Mouse (Mus musculus) bone marrow, adult 2 months (tissue): ENCODE data around the gene Pde6c. TPM values are rescaled to one million over a fixed set of nuclear protein-coding genes. Genes with fewer than 3 reads are reported as not detected.

Source experiments
- H3K27ac ChIP-seq: fragments of 200-500 bp; 2 replicates; pipeline ENCODE4 v1.5.1; 2012; ENCODE audit warnings: low read depth, mild to moderate bottlenecking, control low read depth, inconsistent platforms, low read length; ENCODE audit not compliant: control insufficient read depth, poor library complexity, insufficient read depth
- H3K4me1 ChIP-seq: fragments of 200-500 bp; 2 replicates; pipeline ENCODE4 v1.6.1; 2011; ENCODE audit warnings: low read length; ENCODE audit not compliant: control insufficient read depth, insufficient read depth
- H3K4me3 ChIP-seq: fragments of 200-500 bp; replicated peaks from 2 replicates; pipeline ENCODE3; 2011; ENCODE audit warnings: mild to moderate bottlenecking, low read depth, low read length, control low read depth; ENCODE audit not compliant: control insufficient read depth
- CTCF ChIP-seq: fragments of 200-500 bp; IDR thresholded peaks from 2 replicates; pipeline ENCODE4 v1.5.1; 2011; ENCODE audit warnings: low read length, control low read depth; ENCODE audit not compliant: control insufficient read depth, insufficient read depth
- POLR2A ChIP-seq: fragments of 200-500 bp; IDR thresholded peaks from 2 replicates; pipeline ENCODE4 v1.6.1; 2011; ENCODE audit warnings: low read depth, mild to moderate bottlenecking, control low read depth, low read length, borderline replicate concordance; ENCODE audit not compliant: control insufficient read depth
- WGBS: fragments of 180-500 bp; shearing (Covaris S2); methylation state at CpG from one replicate; pipeline ENCODE4 v1.1.7; 2018; 5-methylcytosine and 5-hydroxymethylcytosine counted together
- polyA plus RNA-seq: library from polyadenylated mRNA; stranded (reverse); fragments of >200 nt; gene quantifications from 2 replicates; pipeline ENCODE4 v1.2.4, GENCODE M21; 2011; ENCODE audit warnings: low replicate concordance; ENCODE audit not compliant: missing spikeins, insufficient read depth, insufficient read length

Pde6c gene
- polyA plus RNA-seq, 1 experiment: not detected

- Histone ChIP-seq H3K27ac (no peak overlapping the region), H3K4me3 (no peak overlapping the region), H3K4me1 (no peaks in the 10 kb centered on the region)
- no peak for TF ChIP-seq POLR2A
- TF ChIP-seq CTCF: no peak
- WGBS: 3% methylated on average over 77 of the region's 77 CpGs
Measured at GRCm38 (mm10) chr19:38124401-38125218, 8.0 kb upstream of the Pde6c start.

- WGBS: 42% methylated on average over 6 of the region's 6 CpGs
- Histone ChIP-seq H3K4me3 (no peak within 1 kb of the TSS), H3K4me1 (no peaks in the 10 kb centered on the region), H3K27ac (no peak within 1 kb of the TSS)
- no peak for TF ChIP-seq CTCF
- TF ChIP-seq POLR2A: no peak
Measured at GRCm38 (mm10) chr19:38125219-38125610, 7.4 kb upstream of the Pde6c start, which contains the start of gene Rbp4. Gene Rbp4 (minus strand): TSS chr19:38125281.

- H3K4me1 ChIP-seq: no peaks in the 10 kb centered on the region
- TF ChIP-seq POLR2A (no peak), CTCF (no peak)
- H3K27ac ChIP-seq: no peak overlapping the region
- no peak overlapping the region for H3K4me3 ChIP-seq
- 49% methylated on average over 8 of the region's 8 CpGs for WGBS
Measured at GRCm38 (mm10) chr19:38126656-38127055, 5.9 kb upstream of the Pde6c start.

- Histone ChIP-seq H3K27ac (no peak overlapping the region), H3K4me3 (no peak overlapping the region), H3K4me1 (no peaks in the 10 kb centered on the region)
- no peak for TF ChIP-seq POLR2A
- TF ChIP-seq CTCF: no peak
- WGBS: 68% methylated on average over 11 of the region's 11 CpGs
Measured at GRCm38 (mm10) chr19:38133986-38134385, 1.4 kb downstream of the Pde6c start.

- Histone ChIP-seq H3K27ac (no peak overlapping the region), H3K4me1 (no peaks in the 10 kb centered on the region), H3K4me3 (no peak overlapping the region)
- 56% methylated on average over 6 of the region's 6 CpGs for WGBS
- no peak for TF ChIP-seq CTCF
Measured at GRCm38 (mm10) chr19:38134806-38135205, 2.2 kb downstream of the Pde6c start.

- Histone ChIP-seq H3K27ac (no peak overlapping the region; the same call in 1 of the 2 replicates), H3K4me3 (no peak overlapping the region), H3K4me1 (no peaks in the 10 kb centered on the region; the same call in 1 of the 2 replicates)
- TF ChIP-seq POLR2A: no peak
- no peak for TF ChIP-seq CTCF
- 10% methylated on average over 4 of the region's 4 CpGs for WGBS
Measured at GRCm38 (mm10) chr19:38143540-38144271, 11.1 kb downstream of the Pde6c start.

GRCm38 (mm10) chr19:38156243-38156642 is 23.7 kb downstream of the Pde6c start:
- Histone ChIP-seq H3K27ac (no peak overlapping the region), H3K4me3 (no peak overlapping the region), H3K4me1 (no peaks in the 10 kb centered on the region)
- TF ChIP-seq POLR2A: no peak
- 88% methylated on average over 1 of the region's 1 CpGs for WGBS

- 80% methylated on average over 21 of the region's 21 CpGs for WGBS
Measured at GRCm38 (mm10) chr19:38161648-38162354, 29.2 kb downstream of the Pde6c start.

More at GRCm38 (mm10) chr19:38161648-38162354, 29.2 kb downstream of the Pde6c start:
- H3K27ac ChIP-seq: no peak overlapping the region
- H3K4me3 ChIP-seq: no peak overlapping the region
- TF ChIP-seq POLR2A (no peak), CTCF (no peak)
- H3K4me1 ChIP-seq: no peaks in the 10 kb centered on the region
